In the genomic region with DNA sequence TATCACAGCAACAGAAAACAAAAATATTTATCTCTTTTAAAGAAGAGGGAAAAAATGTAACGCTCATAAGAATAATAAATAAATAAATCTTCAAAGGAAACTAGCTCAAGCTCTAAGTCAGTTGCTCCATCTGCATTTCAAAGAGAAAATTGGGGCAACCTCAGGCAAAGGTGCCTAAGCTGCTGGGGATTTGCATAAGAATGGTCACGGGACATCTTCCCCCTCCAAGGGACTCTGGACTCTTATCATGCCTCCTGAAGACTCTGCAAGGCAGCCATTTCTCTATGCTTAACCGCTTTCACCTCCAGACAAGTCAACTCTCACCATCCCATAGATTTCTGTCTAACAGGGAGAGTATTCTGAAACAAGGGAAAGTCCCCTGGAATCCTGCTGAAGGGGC, we compare ENCODE assay signal across 26 mouse cellular contexts. TPM values are rescaled to one million over a fixed set of nuclear protein-coding genes. Genes with fewer than 3 reads are reported as not detected.
"Had no signal": no experiment of that assay in that cellular context is flagged by ENCODE, and none has a peak within 500 bp of the region (broad histone marks: within the 10 kb centered on the region; RNA-seq: fewer than 3 reads in every experiment).

No protein-coding gene starts in this region.

- H3K36me3 ChIP-seq: midbrain, embryonic 10.5 days; midbrain, embryonic 12.5 days; neural tube, embryonic 13.5 days; neural tube, embryonic 15.5 days had no signal

- H3K9ac ChIP-seq: lung, embryonic 14.5 days; midbrain, embryonic 12.5 days; neural tube, embryonic 13.5 days; neural tube, embryonic 15.5 days had no signal

- H3K4me2 ChIP-seq: lung, embryonic 14.5 days; midbrain, embryonic 12.5 days; neural tube, embryonic 13.5 days; neural tube, embryonic 15.5 days had no signal

- H3K9me3 ChIP-seq: midbrain, embryonic 10.5 days; midbrain, embryonic 12.5 days; neural tube, embryonic 13.5 days; neural tube, embryonic 15.5 days had no signal

- H3K4me1 ChIP-seq: midbrain, embryonic 10.5 days; midbrain, embryonic 12.5 days; neural tube, embryonic 13.5 days; neural tube, embryonic 15.5 days had no signal

- H3K4me3 ChIP-seq: midbrain, embryonic 10.5 days; midbrain, embryonic 12.5 days; myocyte; neural tube, embryonic 13.5 days; neural tube, embryonic 15.5 days had no signal

- DNase-seq: lung, adult 18-20 months; lung, embryonic 14.5 days; lung, postnatal 10 days; lung, postnatal 4 days; midbrain, embryonic 14.5 days; retina, postnatal 1 day; right cerebral cortex, adult 18-20 months; right cerebral cortex, postnatal 25 days; right cerebral cortex, postnatal 4 days; spleen, adult 18-20 months; thymus, adult 18-20 months; thymus, postnatal 14 days; thymus, postnatal 36 days had no signal

- H3K27me3 ChIP-seq: midbrain, embryonic 12.5 days; neural tube, embryonic 13.5 days; neural tube, embryonic 15.5 days had no signal

- H3K27ac ChIP-seq: midbrain, embryonic 10.5 days; midbrain, embryonic 12.5 days; neural tube, embryonic 13.5 days; neural tube, embryonic 15.5 days had no signal

RNA-seq across cellular contexts. Expression of a gene that starts 44.6 kb away (rescaled TPM):
- total RNA-seq: megakaryocyte, adult 5-6 weeks; megakaryocyte-erythroid progenitor cell, adult 5-6 weeks; midbrain, postnatal 0 days had no signal
- polyA plus RNA-seq: lung, embryonic 14.5 days; lung, embryonic 16.5 days; midbrain, embryonic 12.5 days; midbrain, embryonic 14.5 days; myocyte; neural tube, embryonic 11.5 days; neural tube, embryonic 13.5 days; small intestine, adult 2 months; stomach, embryonic 14.5 days; stomach, embryonic 16.5 days had no signal
